Mouse (Mus musculus) urinary bladder, postnatal 14 days (tissue): Measurements from ENCODE around the gene Galnt11.

Experiments
- DNase-seq: peaks from one replicate; pipeline ENCODE4 v3.0.0; 2021; ENCODE audit warnings: low spot score

Galnt11 gene

DNA sequence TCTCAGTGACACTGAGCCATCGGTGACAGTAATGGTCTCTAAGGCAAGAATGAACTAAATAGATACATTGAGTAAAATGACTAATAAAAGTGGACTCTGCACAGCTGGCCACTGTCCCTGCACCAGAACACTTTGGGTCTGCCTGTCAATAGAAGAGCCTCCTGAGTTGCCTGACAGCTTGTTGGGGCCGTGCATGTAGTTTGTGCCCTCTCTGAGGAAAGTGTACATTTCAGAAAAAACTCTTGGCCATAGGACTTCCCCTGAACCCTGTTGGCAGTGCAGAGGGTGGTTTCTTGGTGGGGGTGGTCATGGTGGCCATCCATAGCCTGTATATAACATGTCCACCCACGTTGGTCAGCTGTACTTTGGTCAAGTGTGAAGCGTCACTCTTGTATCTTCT lies 32.8 kb downstream of the Galnt11 start:
- DNase-seq = no peak

DNA sequence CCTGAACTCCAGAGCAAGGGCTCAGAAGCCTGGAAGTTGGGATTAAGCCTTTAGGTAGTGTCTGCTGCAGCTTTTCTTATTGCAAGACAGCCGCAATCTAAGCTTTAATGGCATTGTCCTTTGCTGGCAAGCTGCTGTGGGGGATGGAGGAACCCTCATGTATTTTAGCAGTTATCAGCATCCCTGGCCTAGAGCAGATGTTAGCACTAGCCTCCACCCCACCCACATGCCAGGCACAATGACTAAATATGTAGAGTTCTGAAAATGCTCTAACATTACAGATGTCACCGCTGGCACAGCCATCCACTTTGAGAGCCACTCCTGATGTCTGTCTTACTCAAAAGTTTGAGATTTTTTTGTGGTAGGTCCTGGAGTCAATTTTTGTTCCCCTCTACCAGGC lies 35.0 kb downstream of the Galnt11 start:
- DNase-seq = no peak

DNA sequence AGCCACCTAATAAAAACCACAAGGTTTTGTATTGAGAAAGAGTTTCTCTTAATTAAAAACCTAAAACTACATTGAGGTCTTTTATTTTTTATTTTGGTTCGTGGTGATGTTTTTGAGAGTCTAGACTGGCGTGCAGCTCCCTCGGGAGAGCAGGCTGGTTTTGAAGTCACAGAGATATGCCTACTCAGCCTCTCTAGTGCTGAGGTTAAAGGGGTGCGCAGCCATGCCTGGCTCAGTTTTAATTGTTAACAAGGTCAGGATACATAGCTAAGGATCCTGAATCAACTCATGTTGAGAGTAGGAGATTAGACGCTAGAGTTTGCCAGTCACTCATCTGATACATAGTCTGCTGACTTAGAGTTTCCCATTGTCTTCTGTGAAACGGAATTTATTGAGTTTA lies 39.7 kb downstream of the Galnt11 start:
- DNase-seq = no peak

DNA sequence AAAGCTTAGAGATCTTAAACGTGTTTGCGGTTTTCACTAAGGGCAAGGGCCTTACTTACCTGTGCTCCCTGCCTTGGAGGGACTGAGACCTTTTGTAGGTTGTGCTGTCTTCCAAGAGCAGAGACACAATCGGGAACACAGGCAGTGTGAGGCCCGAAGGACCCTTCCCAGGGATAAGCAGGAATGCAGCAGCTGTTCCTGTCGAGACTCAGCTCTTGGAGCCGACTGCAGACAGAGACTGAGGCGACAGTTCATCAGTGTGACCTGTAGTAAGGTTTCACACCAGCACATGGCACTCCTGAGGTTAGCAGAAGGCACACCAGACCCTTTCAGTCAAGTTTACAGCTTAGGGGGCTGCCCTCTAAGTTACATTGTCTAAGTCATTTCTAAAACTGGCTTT lies 40.6 kb downstream of the Galnt11 start:
- DNase-seq = no peak

DNA sequence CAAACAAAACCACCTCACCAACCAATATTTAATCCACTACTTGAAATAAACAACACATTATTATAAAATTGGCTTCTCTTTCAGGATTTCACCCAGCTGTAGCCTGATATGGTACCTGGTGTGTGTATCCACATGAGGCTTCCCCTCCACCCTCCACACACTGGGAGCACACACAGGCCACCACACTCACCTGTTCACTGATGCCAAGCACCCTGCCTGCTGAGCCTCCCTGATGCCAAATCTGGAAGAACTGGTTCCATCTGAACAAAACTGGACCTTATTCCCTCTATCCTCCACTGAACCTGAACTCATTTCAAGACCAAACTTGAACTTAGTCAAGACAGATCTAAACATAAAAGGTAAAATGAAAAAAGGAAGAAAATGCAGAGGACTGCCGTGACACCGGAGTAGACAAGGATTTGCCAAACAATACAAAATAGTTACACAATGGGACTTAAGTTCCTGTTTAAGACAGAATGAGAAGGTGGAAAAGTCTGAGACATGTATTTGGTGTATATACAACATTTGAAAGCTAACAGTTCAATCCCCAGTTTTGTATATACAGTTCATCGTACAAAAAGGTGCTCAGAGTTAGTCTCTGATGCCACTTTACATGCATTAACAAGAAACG lies 46.7 kb downstream of the Galnt11 start:
- DNase-seq = no peak

DNA sequence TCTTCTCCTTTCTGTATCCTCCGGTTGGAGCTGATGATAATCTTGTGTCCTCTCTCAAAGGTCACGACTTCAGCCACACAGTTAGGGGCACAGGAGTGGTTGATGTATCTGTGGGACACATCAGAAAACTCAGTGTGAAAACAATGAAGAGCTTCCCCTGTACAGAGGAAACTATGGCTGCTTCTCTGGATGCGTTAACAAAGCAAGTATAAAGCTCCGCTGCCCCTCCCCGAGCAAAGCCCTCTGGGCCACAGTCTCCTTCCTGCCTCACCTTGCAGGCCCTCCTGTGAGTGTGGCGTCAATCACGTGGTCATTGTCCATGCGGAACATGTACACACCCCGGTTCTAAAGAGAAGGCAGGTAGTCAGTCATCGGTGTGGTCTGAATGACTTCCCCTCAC lies 53.9 kb downstream of the Galnt11 start:
- DNase-seq = no peak

DNA sequence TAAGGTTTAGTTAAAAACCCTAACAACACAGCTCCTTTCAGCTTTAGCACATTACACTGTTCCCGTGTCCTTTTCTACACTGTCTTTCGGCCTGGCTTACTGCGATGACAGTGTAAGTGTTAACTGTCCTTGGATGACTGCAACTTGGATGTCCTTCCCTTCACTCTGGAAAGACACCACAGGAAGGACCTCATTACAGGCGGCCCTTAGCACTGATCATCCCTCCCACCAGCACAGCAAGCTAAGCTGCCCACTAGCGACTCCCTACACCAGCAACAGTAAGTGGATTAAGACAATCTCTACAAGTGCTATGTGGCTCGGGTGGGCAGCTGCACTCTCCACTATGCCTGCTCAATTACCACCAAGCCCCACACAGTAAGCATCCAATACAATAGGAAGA lies 54.7 kb downstream of the Galnt11 start:
- DNase-seq = no peak

DNA sequence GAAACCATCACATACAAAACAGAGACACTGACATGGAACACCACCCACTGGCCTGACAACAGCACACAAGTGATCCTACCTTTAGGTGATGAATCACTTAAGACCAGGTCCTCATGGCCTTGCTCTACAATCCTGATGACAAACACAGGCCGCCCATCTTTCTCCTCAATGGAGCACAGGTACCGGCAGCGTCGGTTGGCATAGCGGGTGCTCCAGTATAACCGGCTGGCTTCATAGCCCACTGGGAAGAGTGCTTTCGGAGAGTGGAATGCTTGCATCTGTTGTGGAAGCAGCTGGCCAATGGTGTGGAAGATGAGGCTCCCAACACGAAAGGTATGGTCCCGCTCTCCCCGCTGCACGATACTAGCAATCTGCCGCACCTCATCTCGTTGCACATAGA lies 62.3 kb downstream of the Galnt11 start:
- no peak for DNase-seq

DNA sequence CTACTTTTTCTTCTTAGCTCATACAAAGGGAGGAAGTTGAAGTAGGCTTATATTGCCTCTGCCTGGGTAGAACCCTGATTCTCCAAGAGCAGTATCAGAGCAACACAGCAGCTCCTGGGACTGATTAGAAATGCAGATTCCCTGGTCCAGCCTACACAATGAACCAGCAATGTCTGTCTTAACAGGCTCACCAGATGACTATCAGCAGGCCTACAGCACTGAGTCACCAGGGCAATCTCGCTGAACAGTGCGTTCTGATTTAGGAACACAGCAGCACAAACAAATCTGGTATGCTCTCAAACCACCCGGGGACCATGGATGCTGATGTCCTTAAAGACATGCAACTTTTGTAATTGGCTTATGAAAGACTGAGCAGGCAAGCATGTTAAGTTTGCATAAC lies 75.1 kb downstream of the Galnt11 start:
- DNase-seq = peak; percentile 65

DNA sequence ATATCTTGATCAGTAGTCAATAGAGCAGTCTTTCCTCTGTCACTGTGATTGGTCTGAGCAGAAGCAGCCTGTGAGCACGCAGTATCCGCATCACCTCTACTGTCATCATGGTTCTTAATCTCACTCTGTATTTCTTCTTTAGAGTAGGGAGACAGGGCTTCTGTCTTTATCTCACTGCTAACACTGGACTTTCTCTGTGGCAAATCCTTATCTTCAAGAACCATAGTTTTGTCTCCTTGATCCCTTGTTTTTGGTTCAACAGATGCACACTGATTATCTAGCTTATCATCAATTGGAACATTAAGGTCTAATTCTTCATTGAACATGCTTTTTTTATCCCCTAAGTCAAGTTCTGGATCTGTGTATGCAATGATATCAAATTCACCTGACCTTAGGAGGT lies 88.5 kb downstream of the Galnt11 start:
- DNase-seq = no peak

DNA sequence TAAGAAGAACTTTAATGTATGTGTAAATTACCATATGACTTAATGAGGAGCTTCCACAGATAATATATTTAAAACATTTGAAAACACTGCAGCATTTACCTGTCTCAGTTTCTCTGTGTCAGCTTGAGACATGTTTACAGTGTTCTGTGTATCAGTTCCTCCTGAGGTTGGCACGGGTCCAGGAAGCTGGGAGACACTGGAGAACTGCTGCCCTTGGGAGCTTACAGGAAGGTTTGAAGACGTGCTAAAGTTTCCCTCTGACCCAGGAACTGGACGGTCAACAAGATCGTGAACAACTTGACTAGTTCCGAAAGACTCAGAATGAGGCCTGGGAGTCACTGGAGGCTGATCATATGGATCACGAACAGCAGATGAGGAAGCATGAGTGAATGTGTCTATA lies 92.2 kb downstream of the Galnt11 start:
- DNase-seq = peak; percentile 41
